Mouse (Mus musculus): Measurements from ENCODE around the gene Fads3. TPM values are rescaled to one million over a fixed set of nuclear protein-coding genes. Genes with fewer than 3 reads are reported as not detected.
A peak's percentile ranks its signal among the peaks of the same experiment; 100 is the strongest.

Fads3 gene
- total RNA-seq (2017), result not detected in 2 replicates

GRCm38 (mm10) chr19:10041388-10042148 is at the start of gene Fads3:
Fads3 (plus strand) TSS chr19:10041569.
- peak; percentile 13; the same call in 1 of the 2 replicates for ATAC-seq (ENCODE audit: extremely low read depth, insufficient number of reproducible peaks, low FRiP score, poor library complexity, severe bottlenecking)

GRCm38 (mm10) chr19:9992011-9992958 is 49.1 kb upstream of the Fads3 start:
- ATAC-seq (ENCODE audit: extremely low read depth, insufficient number of reproducible peaks, low FRiP score, poor library complexity, severe bottlenecking), result no peak

GRCm38 (mm10) chr19:9993036-9993656 is 48.2 kb upstream of the Fads3 start:
- peak; percentile 50 for ATAC-seq (ENCODE audit: extremely low read depth, insufficient number of reproducible peaks, low FRiP score, poor library complexity, severe bottlenecking)

- ATAC-seq (ENCODE audit: extremely low read depth, insufficient number of reproducible peaks, low FRiP score, poor library complexity, severe bottlenecking), result no peak
Measured at GRCm38 (mm10) chr19:9997204-9998062, 43.9 kb upstream of the Fads3 start.

GRCm38 (mm10) chr19:9998063-9998416 is 43.3 kb upstream of the Fads3 start:
- no peak for ATAC-seq (ENCODE audit: extremely low read depth, insufficient number of reproducible peaks, low FRiP score, poor library complexity, severe bottlenecking)

GRCm38 (mm10) chr19:9998736-9999486 is 42.5 kb upstream of the Fads3 start:
- no peak for ATAC-seq (ENCODE audit: extremely low read depth, insufficient number of reproducible peaks, low FRiP score, poor library complexity, severe bottlenecking)

GRCm38 (mm10) chr19:10000330-10000729 is 41.0 kb upstream of the Fads3 start:
- peak; percentile 57; the same call in 1 of the 2 replicates for ATAC-seq (ENCODE audit: extremely low read depth, insufficient number of reproducible peaks, low FRiP score, poor library complexity, severe bottlenecking)

- no peak for ATAC-seq (ENCODE audit: extremely low read depth, insufficient number of reproducible peaks, low FRiP score, poor library complexity, severe bottlenecking)
Measured at GRCm38 (mm10) chr19:10001206-10001969, 40.0 kb upstream of the Fads3 start, which contains the start of the genes Best1 and Rab3il1. Best1 (minus strand) TSS chr19:10001633. Rab3il1 (plus strand) TSS chr19:10001669.

- no peak for ATAC-seq (ENCODE audit: extremely low read depth, insufficient number of reproducible peaks, low FRiP score, poor library complexity, severe bottlenecking)
Measured at GRCm38 (mm10) chr19:10003696-10004095, 37.7 kb upstream of the Fads3 start.

- ATAC-seq (ENCODE audit: extremely low read depth, insufficient number of reproducible peaks, low FRiP score, poor library complexity, severe bottlenecking), result no peak
Measured at GRCm38 (mm10) chr19:10011408-10011807, 30.0 kb upstream of the Fads3 start.

- no peak for ATAC-seq (ENCODE audit: extremely low read depth, insufficient number of reproducible peaks, low FRiP score, poor library complexity, severe bottlenecking)
Measured at GRCm38 (mm10) chr19:10012827-10013278, 28.5 kb upstream of the Fads3 start.

- ATAC-seq (ENCODE audit: extremely low read depth, insufficient number of reproducible peaks, low FRiP score, poor library complexity, severe bottlenecking), result no peak
Measured at GRCm38 (mm10) chr19:10013348-10013747, 28.0 kb upstream of the Fads3 start.

GRCm38 (mm10) chr19:10013913-10014312 is 27.5 kb upstream of the Fads3 start:
- no peak for ATAC-seq (ENCODE audit: extremely low read depth, insufficient number of reproducible peaks, low FRiP score, poor library complexity, severe bottlenecking)

- no peak for ATAC-seq (ENCODE audit: extremely low read depth, insufficient number of reproducible peaks, low FRiP score, poor library complexity, severe bottlenecking)
Measured at GRCm38 (mm10) chr19:10014824-10015223, 26.5 kb upstream of the Fads3 start.

- ATAC-seq (ENCODE audit: extremely low read depth, insufficient number of reproducible peaks, low FRiP score, poor library complexity, severe bottlenecking), result no peak
Measured at GRCm38 (mm10) chr19:10015442-10015841, 25.9 kb upstream of the Fads3 start.

- ATAC-seq (ENCODE audit: extremely low read depth, insufficient number of reproducible peaks, low FRiP score, poor library complexity, severe bottlenecking), result no peak
Measured at GRCm38 (mm10) chr19:10016151-10016550, 25.2 kb upstream of the Fads3 start.

Measured in neutrophil, adult 5-6 weeks (primary cell).